Mouse (Mus musculus): ENCODE data around the gene Tprn. TPM values are rescaled to one million over a fixed set of nuclear protein-coding genes. Genes with fewer than 3 reads are reported as not detected.

Tprn gene
- polyA plus RNA-seq, 1 experiment = 24.4 TPM

DNA sequence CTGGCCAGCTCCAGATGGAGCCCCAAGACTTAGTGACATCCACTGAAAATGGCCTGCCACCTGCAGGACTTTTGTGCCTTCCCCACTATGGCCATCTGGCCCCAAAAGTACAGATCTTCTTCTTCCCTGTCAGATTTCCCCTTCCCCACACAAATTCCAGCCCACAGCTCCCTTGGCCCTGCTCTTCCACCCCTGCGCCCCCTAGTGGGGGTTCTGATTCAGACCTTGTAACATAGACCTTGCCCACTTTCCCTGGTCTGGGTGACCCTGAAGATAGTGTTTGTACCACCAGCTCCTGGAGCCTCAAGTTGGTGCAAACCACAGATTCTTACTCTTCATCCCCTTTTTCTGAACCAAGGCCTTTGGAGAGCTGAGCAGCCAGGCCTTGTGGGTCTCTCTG is 30.4 kb downstream of the Tprn start:
- TF ChIP-seq POLR2A (IDR thresholded peaks at IDR 0.05; ENCODE audit: control insufficient read depth, extremely low read depth, insufficient read depth, low read length, poor library complexity) = no peak
- TF ChIP-seq CTCF (IDR thresholded peaks at IDR 0.05; ENCODE audit: borderline replicate concordance, control insufficient read depth, extremely low read depth, insufficient read depth, low read length, poor library complexity) = peak; percentile 77; the same call in 1 of the 2 replicates
- DNase-seq = peak; percentile 71
- Histone ChIP-seq H3K27me3 (ENCODE audit: control insufficient read depth, insufficient read depth, low read length) (peaks cover 17% of the 10 kb centered on the region), H3K4me1 (replicated peaks; ENCODE audit: control insufficient read depth, insufficient read depth, low read length) (no peaks in the 10 kb centered on the region), H3K36me3 (ENCODE audit: control insufficient read depth, insufficient read depth, low read length) (no peaks in the 10 kb centered on the region), H3K4me3 (ENCODE audit: control insufficient read depth, insufficient read depth, low read length) (no peak overlapping the region), H3K27ac (ENCODE audit: control insufficient read depth, insufficient read depth, low read length) (no peak overlapping the region)
- WGBS = 3% methylated on average over 1 of the region's 1 CpGs

DNA sequence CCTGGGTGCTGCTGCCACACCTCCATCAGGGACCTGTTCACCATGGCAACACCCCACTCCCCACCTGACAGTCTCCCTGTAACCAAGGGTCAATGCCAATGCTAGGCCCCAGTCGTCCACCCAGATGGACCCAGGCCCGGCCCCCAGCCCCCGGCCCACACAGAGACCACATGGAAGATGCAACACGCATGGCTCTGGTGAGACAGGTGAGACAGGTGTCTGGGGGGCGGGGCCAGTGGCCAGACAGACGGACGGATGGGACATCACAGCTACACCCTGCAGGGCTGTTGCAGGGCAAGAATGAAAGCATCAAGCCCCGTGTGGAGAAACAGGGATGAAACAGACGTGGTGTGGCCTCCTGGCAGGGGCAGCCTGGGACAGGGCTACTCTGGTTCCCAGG is 31.3 kb downstream of the Tprn start:
- DNase-seq = no peak
- WGBS = 87% methylated on average over 9 of the region's 9 CpGs
- no peak for TF ChIP-seq CTCF (IDR thresholded peaks at IDR 0.05; ENCODE audit: borderline replicate concordance, control insufficient read depth, extremely low read depth, insufficient read depth, low read length, poor library complexity)
- Histone ChIP-seq H3K27me3 (ENCODE audit: control insufficient read depth, insufficient read depth, low read length) (peaks cover 17% of the 10 kb centered on the region), H3K36me3 (ENCODE audit: control insufficient read depth, insufficient read depth, low read length) (no peaks in the 10 kb centered on the region), H3K4me3 (ENCODE audit: control insufficient read depth, insufficient read depth, low read length) (no peak overlapping the region), H3K4me1 (replicated peaks; ENCODE audit: control insufficient read depth, insufficient read depth, low read length) (no peaks in the 10 kb centered on the region), H3K27ac (ENCODE audit: control insufficient read depth, insufficient read depth, low read length) (no peak overlapping the region)

DNA sequence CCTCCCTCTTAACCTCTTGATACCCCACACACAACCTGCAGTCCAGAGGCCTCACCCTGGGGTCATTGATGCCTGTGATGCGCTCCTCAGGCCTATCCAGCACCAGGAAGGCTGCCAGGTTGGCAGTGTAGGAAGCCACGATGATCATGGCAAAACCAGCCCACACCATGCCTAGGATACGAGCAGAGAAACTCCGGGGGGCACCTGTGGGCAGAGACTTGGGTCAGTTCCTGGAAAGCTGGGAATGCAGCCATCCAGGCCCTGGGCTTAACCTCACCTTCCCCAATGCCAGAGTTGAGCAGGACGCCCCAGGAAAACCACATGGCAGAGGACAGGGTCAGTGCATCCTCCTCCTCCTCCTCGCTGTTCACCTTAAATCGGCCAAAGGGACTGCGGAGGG is 34.7 kb downstream of the Tprn start:
- 74% methylated on average over 8 of the region's 8 CpGs for WGBS
- no peak overlapping the region for H3K27ac ChIP-seq (ENCODE audit: control insufficient read depth, insufficient read depth, low read length)
- no peak for DNase-seq
- H3K4me3 ChIP-seq (ENCODE audit: control insufficient read depth, insufficient read depth, low read length) = no peak overlapping the region
- no peaks in the 10 kb centered on the region for H3K36me3 ChIP-seq (ENCODE audit: control insufficient read depth, insufficient read depth, low read length)
- TF ChIP-seq CTCF (IDR thresholded peaks at IDR 0.05; ENCODE audit: borderline replicate concordance, control insufficient read depth, extremely low read depth, insufficient read depth, low read length, poor library complexity) (no peak), POLR2A (IDR thresholded peaks at IDR 0.05; ENCODE audit: control insufficient read depth, extremely low read depth, insufficient read depth, low read length, poor library complexity) (no peak)
- H3K27me3 ChIP-seq (ENCODE audit: control insufficient read depth, insufficient read depth, low read length) = peaks cover 5% of the 10 kb centered on the region
- H3K4me1 ChIP-seq (replicated peaks; ENCODE audit: control insufficient read depth, insufficient read depth, low read length) = no peaks in the 10 kb centered on the region

DNA sequence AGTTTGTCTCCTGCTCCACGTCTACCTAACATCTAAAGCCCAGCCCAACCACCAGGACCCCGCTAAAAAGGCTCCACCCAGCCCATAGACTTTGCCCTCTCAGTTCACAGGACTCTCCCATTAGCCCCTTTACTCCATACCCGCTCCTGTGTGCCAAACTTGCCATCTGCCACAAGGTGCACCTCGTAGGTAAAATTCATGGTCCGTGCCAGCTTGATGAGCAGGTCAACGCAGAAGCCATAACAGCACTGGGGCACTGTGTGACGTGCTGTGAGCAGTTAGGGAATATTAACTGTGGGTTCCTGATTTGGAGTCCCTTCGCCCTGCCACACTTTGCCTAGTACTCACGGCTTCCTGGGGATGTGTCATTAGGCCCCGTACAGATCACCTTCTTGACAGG is 35.6 kb downstream of the Tprn start:
- Histone ChIP-seq H3K4me1 (replicated peaks; ENCODE audit: control insufficient read depth, insufficient read depth, low read length) (no peaks in the 10 kb centered on the region), H3K36me3 (ENCODE audit: control insufficient read depth, insufficient read depth, low read length) (no peaks in the 10 kb centered on the region), H3K27me3 (ENCODE audit: control insufficient read depth, insufficient read depth, low read length) (no peaks in the 10 kb centered on the region; the same call in 1 of the 2 replicates), H3K4me3 (ENCODE audit: control insufficient read depth, insufficient read depth, low read length) (no peak overlapping the region), H3K27ac (ENCODE audit: control insufficient read depth, insufficient read depth, low read length) (no peak overlapping the region)
- WGBS = 82% methylated on average over 10 of the region's 10 CpGs
- DNase-seq = no peak
- TF ChIP-seq POLR2A (IDR thresholded peaks at IDR 0.05; ENCODE audit: control insufficient read depth, extremely low read depth, insufficient read depth, low read length, poor library complexity) (no peak), CTCF (IDR thresholded peaks at IDR 0.05; ENCODE audit: borderline replicate concordance, control insufficient read depth, extremely low read depth, insufficient read depth, low read length, poor library complexity) (no peak)

DNA sequence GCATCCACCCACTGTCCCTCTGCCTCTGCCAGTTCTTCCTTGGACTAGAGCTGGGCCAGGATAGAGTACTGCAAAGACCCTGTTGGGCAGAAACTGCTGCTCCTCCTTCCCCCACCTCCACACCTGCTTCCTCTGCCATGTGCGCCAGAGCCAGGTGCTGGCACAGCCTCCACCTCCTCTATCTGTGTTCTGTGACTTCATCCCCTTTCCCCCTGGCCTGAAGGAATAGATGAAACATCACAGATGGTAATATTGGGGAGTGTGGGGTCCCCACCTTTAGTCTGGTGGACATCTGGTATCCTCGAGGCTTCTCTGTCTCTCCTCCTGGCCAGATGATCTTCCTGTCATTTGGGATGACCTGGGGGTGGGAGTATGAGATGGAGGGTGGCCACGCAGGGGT is 41.0 kb downstream of the Tprn start:
- WGBS = 53% methylated on average over 3 of the region's 3 CpGs
- peaks cover 3% of the 10 kb centered on the region; the same call in 1 of the 2 replicates for H3K27me3 ChIP-seq (ENCODE audit: control insufficient read depth, insufficient read depth, low read length)
- H3K27ac ChIP-seq (ENCODE audit: control insufficient read depth, insufficient read depth, low read length) = no peak overlapping the region
- TF ChIP-seq CTCF (IDR thresholded peaks at IDR 0.05; ENCODE audit: borderline replicate concordance, control insufficient read depth, extremely low read depth, insufficient read depth, low read length, poor library complexity) (no peak), POLR2A (IDR thresholded peaks at IDR 0.05; ENCODE audit: control insufficient read depth, extremely low read depth, insufficient read depth, low read length, poor library complexity) (no peak)
- DNase-seq = no peak
- H3K4me1 ChIP-seq (replicated peaks; ENCODE audit: control insufficient read depth, insufficient read depth, low read length) = peaks cover 5% of the 10 kb centered on the region
- no peak overlapping the region for H3K4me3 ChIP-seq (ENCODE audit: control insufficient read depth, insufficient read depth, low read length)
- no peaks in the 10 kb centered on the region for H3K36me3 ChIP-seq (ENCODE audit: control insufficient read depth, insufficient read depth, low read length)

DNA sequence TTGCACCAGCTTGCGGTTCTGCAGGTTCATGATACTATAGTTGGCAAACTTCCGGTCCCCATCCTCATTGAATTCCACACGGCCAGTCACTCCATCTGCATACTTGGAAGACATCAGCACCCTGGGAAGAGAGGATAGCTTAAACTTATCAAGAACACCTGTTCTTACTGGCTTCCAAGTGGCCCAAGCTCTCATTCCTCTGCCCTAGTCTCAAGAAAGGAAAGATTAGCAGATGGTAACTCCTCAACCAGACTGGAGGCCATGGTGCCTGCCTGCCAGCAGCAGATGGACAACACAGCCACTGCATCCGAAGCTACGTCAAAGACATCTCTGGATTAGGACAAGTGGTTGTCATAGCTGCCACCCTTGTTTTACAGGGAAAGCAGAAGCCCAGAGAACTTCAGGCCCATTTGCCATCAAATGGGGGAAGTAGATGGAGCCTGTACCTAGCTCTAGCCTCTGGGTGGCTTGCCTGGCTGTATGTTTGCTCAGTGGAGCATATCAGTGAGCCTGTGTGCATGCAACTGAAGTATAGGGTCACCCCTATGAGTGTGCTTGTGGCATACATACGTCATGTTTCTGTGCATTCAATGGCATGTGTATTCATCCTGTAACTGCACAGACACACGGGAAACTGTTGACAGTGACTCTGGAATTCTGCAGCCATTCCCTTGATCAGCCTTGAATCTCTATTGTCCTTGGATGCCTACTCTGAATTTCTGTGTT is 41.7 kb downstream of the Tprn start:
- no peak for TF ChIP-seq CTCF (IDR thresholded peaks at IDR 0.05; ENCODE audit: borderline replicate concordance, control insufficient read depth, extremely low read depth, insufficient read depth, low read length, poor library complexity)
- no peak for TF ChIP-seq POLR2A (IDR thresholded peaks at IDR 0.05; ENCODE audit: control insufficient read depth, extremely low read depth, insufficient read depth, low read length, poor library complexity)
- no peak overlapping the region for H3K27ac ChIP-seq (ENCODE audit: control insufficient read depth, insufficient read depth, low read length)
- no peak overlapping the region for H3K4me3 ChIP-seq (ENCODE audit: control insufficient read depth, insufficient read depth, low read length)
- H3K4me1 ChIP-seq (replicated peaks; ENCODE audit: control insufficient read depth, insufficient read depth, low read length) = peaks cover 5% of the 10 kb centered on the region
- no peak for DNase-seq
- peaks cover 3% of the 10 kb centered on the region; the same call in 1 of the 2 replicates for H3K27me3 ChIP-seq (ENCODE audit: control insufficient read depth, insufficient read depth, low read length)
- H3K36me3 ChIP-seq (ENCODE audit: control insufficient read depth, insufficient read depth, low read length) = no peaks in the 10 kb centered on the region
- WGBS = 68% methylated on average over 7 of the region's 7 CpGs
